In the genomic region with DNA sequence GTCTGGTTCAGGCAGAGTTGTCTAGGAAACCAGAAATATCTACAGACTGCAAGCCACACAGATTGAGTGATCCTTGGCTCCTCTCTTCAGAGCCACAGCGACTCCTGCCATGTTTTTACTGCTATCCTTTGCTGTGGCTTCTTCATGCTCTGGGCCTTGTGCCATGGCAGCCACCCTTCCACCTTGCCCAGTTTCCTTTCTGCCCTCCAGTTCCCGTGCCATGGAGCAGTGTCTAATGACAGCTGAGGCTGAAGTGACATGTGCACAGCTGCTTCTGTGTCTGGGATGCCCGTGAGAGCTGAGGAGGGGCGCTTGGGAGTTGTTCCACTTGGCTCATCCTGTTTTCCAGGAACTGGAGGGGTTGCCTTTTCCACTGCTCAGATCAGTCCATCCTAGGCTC, we compare ENCODE assay signal across 14 mouse cellular contexts.
"Had no signal": no experiment of that assay in that cellular context is flagged by ENCODE, and none has a peak within 500 bp of the region (broad histone marks: within the 10 kb centered on the region; RNA-seq: fewer than 3 reads in every experiment).

No protein-coding gene starts in this region.

- H3K27ac ChIP-seq: limb, embryonic 12.5 days; liver, embryonic 14.5 days; midbrain, embryonic 10.5 days; neural tube, embryonic 15.5 days had no signal

- H3K4me3 ChIP-seq: limb, embryonic 12.5 days; midbrain, embryonic 10.5 days; myocyte; neural tube, embryonic 15.5 days had no signal

- DNase-seq: kidney, postnatal 10 days; kidney, postnatal 4 days; liver; lung, adult 18-20 months; lung, postnatal 4 days; midbrain, embryonic 14.5 days; right cerebral cortex, adult 18-20 months; right cerebral cortex, postnatal 25 days; thymus, postnatal 36 days had no signal
